Mouse (Mus musculus): Measurements from ENCODE around the gene Dnase1l3.

Gene Dnase1l3

GRCm38 (mm10) chr14:7977471-7977870 is 16.9 kb downstream of the Dnase1l3 start:
- DNase-seq (ENCODE audit: low read depth, low spot score): no peak

GRCm38 (mm10) chr14:7975177-7975576 is 19.2 kb downstream of the Dnase1l3 start:
- no peak for DNase-seq (ENCODE audit: low read depth, low spot score)

- DNase-seq (ENCODE audit: low read depth, low spot score): no peak
Measured at GRCm38 (mm10) chr14:7974643-7975042, 19.7 kb downstream of the Dnase1l3 start.

- DNase-seq (ENCODE audit: low read depth, low spot score): no peak
Measured at GRCm38 (mm10) chr14:7971889-7972493, 22.4 kb downstream of the Dnase1l3 start.

- DNase-seq (ENCODE audit: low read depth, low spot score): peak; percentile 52
Measured at GRCm38 (mm10) chr14:7964219-7964889, 30.0 kb downstream of the Dnase1l3 start.

- no peak for DNase-seq (ENCODE audit: low read depth, low spot score)
Measured at GRCm38 (mm10) chr14:7963160-7963559, 31.2 kb downstream of the Dnase1l3 start.

GRCm38 (mm10) chr14:7962626-7963025 is 31.7 kb downstream of the Dnase1l3 start:
- no peak for DNase-seq (ENCODE audit: low read depth, low spot score)

GRCm38 (mm10) chr14:7961714-7962113 is 32.7 kb downstream of the Dnase1l3 start:
- DNase-seq (ENCODE audit: low read depth, low spot score): no peak

GRCm38 (mm10) chr14:7960616-7961015 is 33.8 kb downstream of the Dnase1l3 start:
- no peak for DNase-seq (ENCODE audit: low read depth, low spot score)

- DNase-seq (ENCODE audit: low read depth, low spot score): no peak
Measured at GRCm38 (mm10) chr14:7957049-7957448, 37.3 kb downstream of the Dnase1l3 start, which contains the start of gene Gm45521. Gm45521 (plus strand) TSS chr14:7957288.

GRCm38 (mm10) chr14:7956427-7956826 is 37.9 kb downstream of the Dnase1l3 start:
- DNase-seq (ENCODE audit: low read depth, low spot score): no peak

GRCm38 (mm10) chr14:7954071-7954471 is 40.3 kb downstream of the Dnase1l3 start:
- no peak for DNase-seq (ENCODE audit: low read depth, low spot score)

GRCm38 (mm10) chr14:7952610-7953254 is 41.6 kb downstream of the Dnase1l3 start:
- DNase-seq (ENCODE audit: low read depth, low spot score): no peak

GRCm38 (mm10) chr14:7951234-7951633 is 43.1 kb downstream of the Dnase1l3 start:
- DNase-seq (ENCODE audit: low read depth, low spot score): no peak

GRCm38 (mm10) chr14:7945261-7945660 is 49.1 kb downstream of the Dnase1l3 start:
- no peak for DNase-seq (ENCODE audit: low read depth, low spot score)

- DNase-seq (ENCODE audit: low read depth, low spot score): no peak
Measured at GRCm38 (mm10) chr14:7944349-7945039, 49.9 kb downstream of the Dnase1l3 start.

- no peak for DNase-seq (ENCODE audit: low read depth, low spot score)
Measured at GRCm38 (mm10) chr14:7943801-7944135, 50.6 kb downstream of the Dnase1l3 start.

GRCm38 (mm10) chr14:7943101-7943800 is 51.1 kb downstream of the Dnase1l3 start:
- no peak for DNase-seq (ENCODE audit: low read depth, low spot score)

GRCm38 (mm10) chr14:7941413-7941812 is 53.0 kb downstream of the Dnase1l3 start:
- DNase-seq (ENCODE audit: low read depth, low spot score): no peak

GRCm38 (mm10) chr14:7938809-7939784 is 55.3 kb downstream of the Dnase1l3 start:
- DNase-seq (ENCODE audit: low read depth, low spot score): no peak
